Mouse (Mus musculus): ENCODE measurements around the gene Tbl3. TPM values are rescaled to one million over a fixed set of nuclear protein-coding genes. Genes with fewer than 3 reads are reported as not detected.

The Tbl3 gene
- total and polyA plus RNA-seq, 2 experiments from 2014 or later: 30.1 to 42.2 TPM

- H3K9me3 ChIP-seq (replicated peaks; ENCODE audit: control insufficient read depth, low read length): no peaks in the 10 kb centered on the region
- peak within 1 kb of the TSS; percentile 82 for H3K27ac ChIP-seq (ENCODE audit: low read depth)
- TF ChIP-seq CTCF (IDR thresholded peaks at IDR 0.05; ENCODE audit: low read depth) (no peak), EP300 (IDR thresholded peaks at IDR 0.05; ENCODE audit: low read depth) (no peak)
- H3K27me3 ChIP-seq (ENCODE audit: control insufficient read depth, insufficient read depth, low read length): peaks cover 7% of the 10 kb centered on the region; the same call in 1 of the 2 replicates
- no peaks in the 10 kb centered on the region for H3K36me3 ChIP-seq (replicated peaks; ENCODE audit: control insufficient read depth, insufficient read depth, low read length)
- DNase-seq (ENCODE audit: low spot score) (no peak), ATAC-seq (ENCODE audit: insufficient read depth, low read depth) (peak; percentile 50)
- peaks cover 4% of the 10 kb centered on the region; the same call in 1 of the 2 replicates for H3K4me1 ChIP-seq (ENCODE audit: control insufficient read depth, insufficient read depth)
- H3K9ac ChIP-seq (replicated peaks; ENCODE audit: low read depth, low read length): peak within 1 kb of the TSS; percentile 83
- WGBS: 1% methylated on average over 35 of the region's 41 CpGs
- H3K4me2 ChIP-seq (ENCODE audit: low read depth, low read length): peak within 1 kb of the TSS; percentile 97
- peak within 1 kb of the TSS; percentile 81 for H3K4me3 ChIP-seq (ENCODE audit: low read depth, low read length)
These were observed 57.3 kb downstream of the Tbl3 start, which contains the start of gene Slc9a3r2 for GRCm38 (mm10) chr17:24650070-24650616. TSS of gene Slc9a3r2 (minus strand) at chr17:24650327.

GRCm38 (mm10) chr17:24649581-24650069, 57.8 kb downstream of the Tbl3 start:
- H3K36me3 ChIP-seq (replicated peaks; ENCODE audit: control insufficient read depth, insufficient read depth, low read length): no peaks in the 10 kb centered on the region
- H3K4me1 ChIP-seq (ENCODE audit: control insufficient read depth, insufficient read depth): peaks cover 6% of the 10 kb centered on the region; the same call in 1 of the 2 replicates
- TF ChIP-seq CTCF (IDR thresholded peaks at IDR 0.05; ENCODE audit: low read depth) (no peak), EP300 (IDR thresholded peaks at IDR 0.05; ENCODE audit: low read depth) (no peak)
- H3K27me3 ChIP-seq (ENCODE audit: control insufficient read depth, insufficient read depth, low read length): peaks cover 7% of the 10 kb centered on the region; the same call in 1 of the 2 replicates
- H3K27ac ChIP-seq (ENCODE audit: low read depth): peak overlapping the region; percentile 82
- H3K9me3 ChIP-seq (replicated peaks; ENCODE audit: control insufficient read depth, low read length): no peaks in the 10 kb centered on the region
- H3K4me3 ChIP-seq (ENCODE audit: low read depth, low read length): peak overlapping the region; percentile 81
- peak overlapping the region; percentile 97 for H3K4me2 ChIP-seq (ENCODE audit: low read depth, low read length)
- peak; percentile 25 for ATAC-seq (ENCODE audit: insufficient read depth, low read depth)
- DNase-seq (ENCODE audit: low spot score): no peak
- H3K9ac ChIP-seq (replicated peaks; ENCODE audit: low read depth, low read length): peak overlapping the region; percentile 83
- WGBS: 1% methylated on average over 35 of the region's 35 CpGs

DNA sequence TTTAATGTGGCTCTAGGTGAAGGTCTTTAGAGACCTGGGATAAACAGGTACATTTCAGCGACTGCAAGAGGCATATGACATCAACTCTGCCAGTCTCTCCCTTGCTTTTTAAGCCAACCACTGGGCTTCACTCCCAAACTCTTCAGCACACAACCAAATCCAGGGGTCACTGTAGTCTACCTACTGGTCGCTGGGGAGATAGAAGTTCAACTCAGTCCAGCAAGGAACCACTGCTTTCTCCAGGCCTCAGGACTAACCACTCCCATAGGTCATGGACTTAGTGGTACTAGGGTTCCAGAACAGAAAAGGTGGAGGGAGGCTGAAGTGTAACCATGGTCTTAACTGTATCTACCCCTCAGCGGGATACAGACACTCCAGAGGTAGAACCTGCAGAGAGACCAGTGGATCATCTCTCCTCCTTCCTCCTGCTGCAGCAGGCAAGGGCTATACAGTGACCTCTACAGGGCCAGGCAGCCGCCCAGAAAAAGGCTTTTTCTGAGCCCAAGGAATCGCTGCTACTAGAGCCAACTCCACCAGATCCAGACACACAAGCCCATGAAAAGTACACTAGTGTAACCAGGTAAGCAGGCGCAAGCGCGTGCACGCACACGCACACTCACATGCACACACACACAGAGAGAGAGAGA, 58.6 kb downstream of the Tbl3 start:
- ATAC-seq (ENCODE audit: insufficient read depth, low read depth): no peak
- peaks cover 7% of the 10 kb centered on the region; the same call in 1 of the 2 replicates for H3K27me3 ChIP-seq (ENCODE audit: control insufficient read depth, insufficient read depth, low read length)
- H3K27ac ChIP-seq (ENCODE audit: low read depth): peak overlapping the region; percentile 91
- peak overlapping the region; percentile 97 for H3K4me2 ChIP-seq (ENCODE audit: low read depth, low read length)
- no peaks in the 10 kb centered on the region for H3K9me3 ChIP-seq (replicated peaks; ENCODE audit: control insufficient read depth, low read length)
- TF ChIP-seq CTCF (IDR thresholded peaks at IDR 0.05; ENCODE audit: low read depth) (no peak), EP300 (IDR thresholded peaks at IDR 0.05; ENCODE audit: low read depth) (no peak)
- peaks cover 13% of the 10 kb centered on the region; the same call in 1 of the 2 replicates for H3K4me1 ChIP-seq (ENCODE audit: control insufficient read depth, insufficient read depth)
- peak overlapping the region; percentile 83 for H3K9ac ChIP-seq (replicated peaks; ENCODE audit: low read depth, low read length)
- peak overlapping the region; percentile 81 for H3K4me3 ChIP-seq (ENCODE audit: low read depth, low read length)
- WGBS: 75% methylated on average over 10 of the region's 10 CpGs
- no peak for DNase-seq (ENCODE audit: low spot score)
- no peaks in the 10 kb centered on the region for H3K36me3 ChIP-seq (replicated peaks; ENCODE audit: control insufficient read depth, insufficient read depth, low read length)

Other genes with a start within 250 kb of the Tbl3 start
Only the 30 nearest of the 32 such genes appear.
- gene Bricd5, start 233.8 kb downstream of the Tbl3 start, total RNA-seq (2014; rRNA removed; ENCODE audit: low replicate concordance): not detected in 2 replicates
- gene Bricd5, start 233.8 kb downstream of the Tbl3 start, polyA plus RNA-seq (2015; fragmentation: Nextera tagmentation; extraction: Ambion mirVana): not detected in 2 replicates
- gene Mlst8, start 228.6 kb downstream of the Tbl3 start, total RNA-seq (2014; rRNA removed; ENCODE audit: low replicate concordance): 12.4 and 44.9 TPM in 2 replicates
- gene Mlst8, start 228.6 kb downstream of the Tbl3 start, polyA plus RNA-seq (2015; fragmentation: Nextera tagmentation; extraction: Ambion mirVana): 10.1 and 11.5 TPM in 2 replicates
- 0.11 TPM in 1 of 2 replicates, not detected in the other for gene Caskin1, start 219.1 kb downstream of the Tbl3 start, total RNA-seq (2014; rRNA removed; ENCODE audit: low replicate concordance)
- 0.14 TPM in 2 replicates for gene Caskin1, start 219.1 kb downstream of the Tbl3 start, polyA plus RNA-seq (2015; fragmentation: Nextera tagmentation; extraction: Ambion mirVana)
- gene Traf7, start 179.7 kb downstream of the Tbl3 start, total RNA-seq (2014; rRNA removed; ENCODE audit: low replicate concordance): 206 and 281 TPM in 2 replicates
- 46.0 and 48.9 TPM in 2 replicates for gene Traf7, start 179.7 kb downstream of the Tbl3 start, polyA plus RNA-seq (2015; fragmentation: Nextera tagmentation; extraction: Ambion mirVana)
- 0.27 TPM in 1 of 2 replicates, not detected in the other for gene Rab26, start 173.4 kb downstream of the Tbl3 start, total RNA-seq (2014; rRNA removed; ENCODE audit: low replicate concordance)
- gene Rab26, start 173.4 kb downstream of the Tbl3 start, polyA plus RNA-seq (2015; fragmentation: Nextera tagmentation; extraction: Ambion mirVana): 0.46 and 0.54 TPM in 2 replicates
- 44.5 and 57.5 TPM in 2 replicates for gene Pkd1, start 157.8 kb downstream of the Tbl3 start, total RNA-seq (2014; rRNA removed; ENCODE audit: low replicate concordance)
- gene Pkd1, start 157.8 kb downstream of the Tbl3 start, polyA plus RNA-seq (2015; fragmentation: Nextera tagmentation; extraction: Ambion mirVana): 7.1 and 9.8 TPM in 2 replicates
- gene Tsc2, start 75.0 kb downstream of the Tbl3 start, total RNA-seq (2014; rRNA removed; ENCODE audit: low replicate concordance): 55.4 and 88.7 TPM in 2 replicates
- gene Tsc2, start 75.0 kb downstream of the Tbl3 start, polyA plus RNA-seq (2015; fragmentation: Nextera tagmentation; extraction: Ambion mirVana): 29.2 and 34.4 TPM in 2 replicates
- gene Nthl1, start 75.0 kb downstream of the Tbl3 start, total RNA-seq (2014; rRNA removed; ENCODE audit: low replicate concordance): 3.7 and 10.0 TPM in 2 replicates
- 5.7 and 7.3 TPM in 2 replicates for gene Nthl1, start 75.0 kb downstream of the Tbl3 start, polyA plus RNA-seq (2015; fragmentation: Nextera tagmentation; extraction: Ambion mirVana)
- 87.9 and 118 TPM in 2 replicates for gene Slc9a3r2, start 57.3 kb downstream of the Tbl3 start, total RNA-seq (2014; rRNA removed; ENCODE audit: low replicate concordance)
- gene Slc9a3r2, start 57.3 kb downstream of the Tbl3 start, polyA plus RNA-seq (2015; fragmentation: Nextera tagmentation; extraction: Ambion mirVana): 61.9 and 68.1 TPM in 2 replicates
- gene Npw, start 49.2 kb downstream of the Tbl3 start, total RNA-seq (2014; rRNA removed; ENCODE audit: low replicate concordance): not detected in 2 replicates
- gene Npw, start 49.2 kb downstream of the Tbl3 start, polyA plus RNA-seq (2015; fragmentation: Nextera tagmentation; extraction: Ambion mirVana): not detected in 2 replicates
- 25.4 and 27.5 TPM in 2 replicates for gene Zfp598, start 38.0 kb downstream of the Tbl3 start, total RNA-seq (2014; rRNA removed; ENCODE audit: low replicate concordance)
- gene Zfp598, start 38.0 kb downstream of the Tbl3 start, polyA plus RNA-seq (2015; fragmentation: Nextera tagmentation; extraction: Ambion mirVana): 7.8 TPM in 2 replicates
- gene Syngr3, start 17.7 kb downstream of the Tbl3 start, total RNA-seq (2014; rRNA removed; ENCODE audit: low replicate concordance): not detected in 2 replicates
- 0.16 and 0.49 TPM in 2 replicates for gene Syngr3, start 17.7 kb downstream of the Tbl3 start, polyA plus RNA-seq (2015; fragmentation: Nextera tagmentation; extraction: Ambion mirVana)
- gene Gfer, start 11.5 kb downstream of the Tbl3 start, total RNA-seq (2014; rRNA removed; ENCODE audit: low replicate concordance): 25.1 and 37.3 TPM in 2 replicates
- gene Gfer, start 11.5 kb downstream of the Tbl3 start, polyA plus RNA-seq (2015; fragmentation: Nextera tagmentation; extraction: Ambion mirVana): 31.0 and 31.6 TPM in 2 replicates
- gene Noxo1, start 11.4 kb downstream of the Tbl3 start, total RNA-seq (2014; rRNA removed; ENCODE audit: low replicate concordance): 0.50 and 2.2 TPM in 2 replicates
- gene Noxo1, start 11.4 kb downstream of the Tbl3 start, polyA plus RNA-seq (2015; fragmentation: Nextera tagmentation; extraction: Ambion mirVana): 0.56 and 0.88 TPM in 2 replicates
- 6.5 TPM in 1 of 2 replicates, not detected in the other for gene Rnf151, start 10.4 kb upstream of the Tbl3 start, total RNA-seq (2014; rRNA removed; ENCODE audit: low replicate concordance)
- gene Rnf151, start 10.4 kb upstream of the Tbl3 start, polyA plus RNA-seq (2015; fragmentation: Nextera tagmentation; extraction: Ambion mirVana): not detected in 2 replicates
- 2,967 and 2,982 TPM in 2 replicates for gene Rps2, start 10.5 kb upstream of the Tbl3 start, total RNA-seq (2014; rRNA removed; ENCODE audit: low replicate concordance)
- gene Rps2, start 10.5 kb upstream of the Tbl3 start, polyA plus RNA-seq (2015; fragmentation: Nextera tagmentation; extraction: Ambion mirVana): 722 and 767 TPM in 2 replicates
- gene Ndufb10, start 16.8 kb upstream of the Tbl3 start, total RNA-seq (2014; rRNA removed; ENCODE audit: low replicate concordance): 434 and 667 TPM in 2 replicates
- gene Ndufb10, start 16.8 kb upstream of the Tbl3 start, polyA plus RNA-seq (2015; fragmentation: Nextera tagmentation; extraction: Ambion mirVana): 1,293 and 1,354 TPM in 2 replicates
- 0.54 and 2.1 TPM in 2 replicates for gene Rpl3l, start 20.2 kb upstream of the Tbl3 start, total RNA-seq (2014; rRNA removed; ENCODE audit: low replicate concordance)
- 7.2 TPM in 2 replicates for gene Rpl3l, start 20.2 kb upstream of the Tbl3 start, polyA plus RNA-seq (2015; fragmentation: Nextera tagmentation; extraction: Ambion mirVana)
- 28.5 and 41.1 TPM in 2 replicates for gene Msrb1, start 29.0 kb upstream of the Tbl3 start, total RNA-seq (2014; rRNA removed; ENCODE audit: low replicate concordance)
- gene Msrb1, start 29.0 kb upstream of the Tbl3 start, polyA plus RNA-seq (2015; fragmentation: Nextera tagmentation; extraction: Ambion mirVana): 48.7 and 55.7 TPM in 2 replicates
- gene Hs3st6, start 45.3 kb upstream of the Tbl3 start, total RNA-seq (2014; rRNA removed; ENCODE audit: low replicate concordance): 0.23 and 3.4 TPM in 2 replicates
- gene Hs3st6, start 45.3 kb upstream of the Tbl3 start, polyA plus RNA-seq (2015; fragmentation: Nextera tagmentation; extraction: Ambion mirVana): 0.14 TPM in 2 replicates
- gene Meiob, start 96.6 kb upstream of the Tbl3 start, total RNA-seq (2014; rRNA removed; ENCODE audit: low replicate concordance): not detected in 2 replicates
- gene Meiob, start 96.6 kb upstream of the Tbl3 start, polyA plus RNA-seq (2015; fragmentation: Nextera tagmentation; extraction: Ambion mirVana): 0.10 TPM in 1 of 2 replicates, not detected in the other
- gene Hagh, start 132.5 kb upstream of the Tbl3 start, total RNA-seq (2014; rRNA removed; ENCODE audit: low replicate concordance): 79.2 and 129 TPM in 2 replicates
- gene Hagh, start 132.5 kb upstream of the Tbl3 start, polyA plus RNA-seq (2015; fragmentation: Nextera tagmentation; extraction: Ambion mirVana): 114 and 116 TPM in 2 replicates
- gene Fahd1, start 142.7 kb upstream of the Tbl3 start, total RNA-seq (2014; rRNA removed; ENCODE audit: low replicate concordance): 37.4 and 60.1 TPM in 2 replicates
- gene Fahd1, start 142.7 kb upstream of the Tbl3 start, polyA plus RNA-seq (2015; fragmentation: Nextera tagmentation; extraction: Ambion mirVana): 86.4 and 88.6 TPM in 2 replicates
- gene Igfals, start 158.3 kb upstream of the Tbl3 start, total RNA-seq (2014; rRNA removed; ENCODE audit: low replicate concordance): 1.7 TPM in 2 replicates
- 0.44 and 0.53 TPM in 2 replicates for gene Igfals, start 158.3 kb upstream of the Tbl3 start, polyA plus RNA-seq (2015; fragmentation: Nextera tagmentation; extraction: Ambion mirVana)
- 36.6 and 44.9 TPM in 2 replicates for gene Nubp2, start 178.7 kb upstream of the Tbl3 start, total RNA-seq (2014; rRNA removed; ENCODE audit: low replicate concordance)
- gene Nubp2, start 178.7 kb upstream of the Tbl3 start, polyA plus RNA-seq (2015; fragmentation: Nextera tagmentation; extraction: Ambion mirVana): 29.8 and 31.3 TPM in 2 replicates
- 53.2 and 74.6 TPM in 2 replicates for gene Spsb3, start 179.0 kb upstream of the Tbl3 start, total RNA-seq (2014; rRNA removed; ENCODE audit: low replicate concordance)
- gene Spsb3, start 179.0 kb upstream of the Tbl3 start, polyA plus RNA-seq (2015; fragmentation: Nextera tagmentation; extraction: Ambion mirVana): 35.8 and 40.2 TPM in 2 replicates
- 23.6 and 28.2 TPM in 2 replicates for gene Eme2, start 187.4 kb upstream of the Tbl3 start, total RNA-seq (2014; rRNA removed; ENCODE audit: low replicate concordance)
- 14.8 and 15.5 TPM in 2 replicates for gene Eme2, start 187.4 kb upstream of the Tbl3 start, polyA plus RNA-seq (2015; fragmentation: Nextera tagmentation; extraction: Ambion mirVana)
- gene Mrps34, start 187.5 kb upstream of the Tbl3 start, total RNA-seq (2014; rRNA removed; ENCODE audit: low replicate concordance): 64.0 and 76.7 TPM in 2 replicates
- 135 and 147 TPM in 2 replicates for gene Mrps34, start 187.5 kb upstream of the Tbl3 start, polyA plus RNA-seq (2015; fragmentation: Nextera tagmentation; extraction: Ambion mirVana)
- 58.4 and 60.4 TPM in 2 replicates for gene Nme3, start 188.8 kb upstream of the Tbl3 start, total RNA-seq (2014; rRNA removed; ENCODE audit: low replicate concordance)
- 40.8 and 41.1 TPM in 2 replicates for gene Nme3, start 188.8 kb upstream of the Tbl3 start, polyA plus RNA-seq (2015; fragmentation: Nextera tagmentation; extraction: Ambion mirVana)
- gene Mapk8ip3, start 229.3 kb upstream of the Tbl3 start, total RNA-seq (2014; rRNA removed; ENCODE audit: low replicate concordance): 57.8 and 65.1 TPM in 2 replicates
- gene Mapk8ip3, start 229.3 kb upstream of the Tbl3 start, polyA plus RNA-seq (2015; fragmentation: Nextera tagmentation; extraction: Ambion mirVana): 13.1 and 13.3 TPM in 2 replicates

Measured in heart, postnatal 0 days (tissue).